Mouse (Mus musculus): ENCODE data around the gene Olfr449. TPM values are rescaled to one million over a fixed set of nuclear protein-coding genes. Genes with fewer than 3 reads are reported as not detected.
A peak's percentile ranks its signal among the peaks of the same experiment; 100 is the strongest.

Olfr449 gene
- not detected in 2 replicates for polyA plus RNA-seq (2015; fragmentation: Nextera tagmentation; extraction: Ambion mirVana)

DNA sequence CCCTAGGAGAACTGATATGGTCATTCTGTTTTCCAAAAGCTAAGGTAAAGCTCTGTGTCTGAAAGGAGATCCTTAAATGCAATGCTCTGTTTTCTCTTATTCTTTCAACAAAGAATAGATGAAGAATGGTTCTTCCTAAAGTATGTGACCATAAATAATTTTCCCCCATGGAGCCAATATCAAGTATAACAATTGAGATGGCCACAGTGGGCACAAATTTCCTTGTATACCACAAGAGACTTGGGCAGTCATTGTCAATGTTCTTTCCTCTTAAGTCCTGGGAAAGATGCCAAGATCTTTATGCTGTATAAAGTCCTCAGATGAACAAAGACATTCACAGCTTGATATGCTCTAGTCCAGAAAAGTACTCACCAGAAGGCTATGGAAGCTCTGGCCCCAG lies at the start of gene Olfr449:
TSS of gene Olfr449 (plus strand) at position 301 of the 400 bp plus-strand sequence.
- no peak within 1 kb of the TSS for H3K9ac ChIP-seq (replicated peaks)
- H3K4me1 ChIP-seq = no peaks in the 10 kb centered on the region
- H3K9me3 ChIP-seq = no peaks in the 10 kb centered on the region
- no peak within 1 kb of the TSS for H3K4me2 ChIP-seq (replicated peaks)
- H3K4me3 ChIP-seq = no peak within 1 kb of the TSS
- no peaks in the 10 kb centered on the region for H3K27me3 ChIP-seq
- no peaks in the 10 kb centered on the region for H3K36me3 ChIP-seq
- H3K27ac ChIP-seq (replicated peaks) = no peak within 1 kb of the TSS
- ATAC-seq (replicated peaks) = no peak

- H3K36me3 ChIP-seq = no peaks in the 10 kb centered on the region
- no peaks in the 10 kb centered on the region for H3K27me3 ChIP-seq
- H3K9me3 ChIP-seq = no peaks in the 10 kb centered on the region
- no peaks in the 10 kb centered on the region for H3K4me1 ChIP-seq
- H3K9ac ChIP-seq (replicated peaks) = no peak within 1 kb of the TSS
- H3K27ac ChIP-seq (replicated peaks) = no peak within 1 kb of the TSS
- no peak for ATAC-seq (replicated peaks)
- H3K4me2 ChIP-seq (replicated peaks) = no peak within 1 kb of the TSS
- H3K4me3 ChIP-seq = no peak within 1 kb of the TSS
Observed at GRCm38 (mm10) chr6:42784793-42785192, 49.4 kb upstream of the Olfr449 start, which contains the start of gene Olfr452. TSS of gene Olfr452 (plus strand) at chr6:42785093.

DNA sequence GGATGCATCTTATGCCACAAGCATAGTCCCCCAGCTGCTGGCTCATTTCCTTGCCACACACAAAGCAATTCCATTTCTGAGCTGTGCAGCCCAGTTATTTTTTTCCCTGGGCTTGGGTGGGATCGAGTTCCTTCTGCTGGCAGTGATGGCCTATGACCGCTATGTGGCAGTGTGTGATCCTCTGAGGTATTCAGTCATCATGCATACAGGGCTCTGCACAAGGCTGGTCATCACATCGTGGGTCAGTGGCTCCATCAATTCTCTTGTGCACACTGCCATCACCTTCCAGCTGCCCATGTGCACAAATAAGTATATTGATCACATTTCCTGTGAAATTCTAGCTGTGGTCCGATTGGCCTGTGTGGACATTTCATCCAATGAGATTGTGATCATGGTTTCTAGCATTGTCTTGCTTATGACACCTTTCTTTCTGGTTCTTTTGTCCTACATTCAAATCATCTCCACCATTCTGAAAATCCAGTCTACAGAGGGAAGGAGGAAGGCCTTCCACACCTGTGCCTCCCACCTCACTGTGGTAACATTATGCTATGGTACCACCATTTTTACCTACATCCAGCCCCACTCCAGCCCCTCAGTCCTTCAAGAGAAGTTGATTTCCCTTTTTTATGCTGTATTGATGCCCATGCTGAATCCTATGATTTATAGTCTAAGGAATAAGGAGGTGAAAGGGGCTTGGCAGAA lies 43.8 kb upstream of the Olfr449 start:
- Histone ChIP-seq H3K4me2 (replicated peaks) (no peak overlapping the region), H3K27ac (replicated peaks) (peak overlapping the region; percentile 68)

DNA sequence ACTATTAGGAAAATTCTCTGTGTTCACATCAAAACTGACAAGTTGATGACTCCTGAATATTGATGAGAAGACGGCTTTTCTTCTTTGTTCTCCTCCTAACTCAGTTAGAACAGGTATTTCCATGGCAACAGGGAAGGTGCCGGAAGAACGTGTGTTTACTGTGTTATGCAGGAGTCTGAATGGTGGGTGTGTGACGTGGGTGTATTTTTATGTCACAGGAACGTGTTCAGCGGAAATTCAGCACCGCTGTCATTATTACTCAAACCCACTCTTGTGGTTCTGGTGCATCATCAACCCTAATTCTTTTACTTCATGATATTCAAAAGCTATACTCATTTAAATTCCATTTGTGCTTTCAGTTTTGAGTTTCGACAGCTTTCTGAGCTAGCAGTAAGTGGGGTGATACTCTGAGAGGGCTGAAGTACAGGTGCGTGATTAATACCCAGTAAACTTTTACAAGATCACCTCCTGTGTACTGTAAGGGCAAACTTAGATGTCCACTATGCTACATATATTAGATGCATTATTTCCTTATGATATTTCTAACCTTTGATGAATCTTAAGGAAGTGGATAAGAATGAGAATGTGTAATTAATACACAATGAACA lies 43.1 kb upstream of the Olfr449 start:
- Histone ChIP-seq H3K27ac (replicated peaks) (peak overlapping the region; percentile 68; the same call in 1 of the 2 replicates), H3K9ac (replicated peaks) (no peak overlapping the region), H3K4me3 (no peak overlapping the region), H3K9me3 (no peaks in the 10 kb centered on the region), H3K27me3 (no peaks in the 10 kb centered on the region), H3K4me2 (replicated peaks) (no peak overlapping the region), H3K4me1 (no peaks in the 10 kb centered on the region), H3K36me3 (no peaks in the 10 kb centered on the region)
- peak; percentile 92 for ATAC-seq (replicated peaks)
- WGBS = 55% methylated on average over 9 of the region's 9 CpGs

More for the DNA sequence above, 43.8 kb upstream of the Olfr449 start:
- Histone ChIP-seq H3K4me1 (no peaks in the 10 kb centered on the region), H3K4me3 (no peak overlapping the region), H3K27me3 (no peaks in the 10 kb centered on the region), H3K36me3 (no peaks in the 10 kb centered on the region), H3K9ac (replicated peaks) (no peak overlapping the region), H3K9me3 (no peaks in the 10 kb centered on the region)
- ATAC-seq (replicated peaks) = 0 out of 2 replicates have a peak, but pooled peaks have one; percentile 19
- 37% methylated on average over 4 of the region's 4 CpGs for WGBS

- Histone ChIP-seq H3K27me3 (no peaks in the 10 kb centered on the region), H3K36me3 (no peaks in the 10 kb centered on the region), H3K27ac (replicated peaks) (no peak overlapping the region), H3K9me3 (no peaks in the 10 kb centered on the region), H3K4me1 (no peaks in the 10 kb centered on the region), H3K9ac (replicated peaks) (no peak overlapping the region), H3K4me3 (no peak overlapping the region), H3K4me2 (replicated peaks) (no peak overlapping the region)
- ATAC-seq (replicated peaks) = no peak
- 89% methylated on average over 3 of the region's 3 CpGs for WGBS
Observed at GRCm38 (mm10) chr6:42794982-42795381, 39.2 kb upstream of the Olfr449 start.

GRCm38 (mm10) chr6:42811639-42812038 lies 22.5 kb upstream of the Olfr449 start, which contains the start of gene Olfr450:
TSS of gene Olfr450 (plus strand) at chr6:42811939.
- 82% methylated on average over 1 of the region's 1 CpGs for WGBS
- H3K4me1 ChIP-seq = no peaks in the 10 kb centered on the region
- ATAC-seq (replicated peaks) = no peak
- H3K36me3 ChIP-seq = no peaks in the 10 kb centered on the region
- H3K9ac ChIP-seq (replicated peaks) = no peak within 1 kb of the TSS
- H3K4me2 ChIP-seq (replicated peaks) = no peak within 1 kb of the TSS
- H3K9me3 ChIP-seq = no peaks in the 10 kb centered on the region
- no peak within 1 kb of the TSS for H3K4me3 ChIP-seq
- no peak within 1 kb of the TSS for H3K27ac ChIP-seq (replicated peaks)
- no peaks in the 10 kb centered on the region for H3K27me3 ChIP-seq

GRCm38 (mm10) chr6:42860222-42860819 lies 26.1 kb downstream of the Olfr449 start:
- peak; percentile 77 for ATAC-seq (replicated peaks)
- WGBS = 14% methylated on average over 4 of the region's 4 CpGs
- H3K9me3 ChIP-seq = no peaks in the 10 kb centered on the region
- H3K27me3 ChIP-seq = no peaks in the 10 kb centered on the region
- no peaks in the 10 kb centered on the region for H3K4me1 ChIP-seq
- H3K27ac ChIP-seq (replicated peaks) = no peak overlapping the region
- no peaks in the 10 kb centered on the region for H3K36me3 ChIP-seq
- no peak overlapping the region for H3K4me3 ChIP-seq
- H3K4me2 ChIP-seq (replicated peaks) = no peak overlapping the region
- H3K9ac ChIP-seq (replicated peaks) = no peak overlapping the region

- Histone ChIP-seq H3K27me3 (no peaks in the 10 kb centered on the region), H3K27ac (replicated peaks) (no peak overlapping the region), H3K4me2 (replicated peaks) (no peak overlapping the region), H3K4me1 (no peaks in the 10 kb centered on the region), H3K4me3 (no peak overlapping the region), H3K36me3 (no peaks in the 10 kb centered on the region), H3K9me3 (no peaks in the 10 kb centered on the region), H3K9ac (replicated peaks) (no peak overlapping the region)
- WGBS = 70% methylated on average over 3 of the region's 3 CpGs
- no peak for ATAC-seq (replicated peaks)
Observed at GRCm38 (mm10) chr6:42869695-42870094, 35.5 kb downstream of the Olfr449 start.

DNA sequence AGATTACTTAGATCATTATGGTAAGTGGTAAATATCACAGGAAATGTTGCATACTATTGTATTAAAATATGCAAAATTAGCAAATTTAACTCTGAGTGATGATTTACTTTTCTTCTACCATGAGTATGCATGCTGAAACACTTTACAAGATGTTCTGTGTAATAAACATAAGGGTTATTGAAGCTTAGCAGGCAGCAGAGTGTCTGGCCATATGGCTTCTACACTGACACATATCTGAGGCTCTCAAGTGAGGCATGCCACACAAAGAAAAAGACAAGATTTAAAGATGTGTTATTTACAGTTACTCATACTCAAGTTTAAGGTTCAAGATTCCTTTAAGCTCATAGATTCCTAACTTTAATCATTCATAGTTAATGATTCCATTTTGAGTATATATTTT lies 42.1 kb downstream of the Olfr449 start:
- Histone ChIP-seq H3K27me3 (no peaks in the 10 kb centered on the region), H3K4me2 (replicated peaks) (no peak overlapping the region), H3K27ac (replicated peaks) (no peak overlapping the region), H3K9ac (replicated peaks) (no peak overlapping the region), H3K4me1 (no peaks in the 10 kb centered on the region), H3K4me3 (no peak overlapping the region), H3K9me3 (no peaks in the 10 kb centered on the region), H3K36me3 (no peaks in the 10 kb centered on the region)
- no peak for ATAC-seq (replicated peaks)

Other genes with a start within 250 kb of the Olfr449 start
- gene Tcaf3, start 236.7 kb upstream of the Olfr449 start, polyA plus RNA-seq (2015; fragmentation: Nextera tagmentation; extraction: Ambion mirVana) = not detected in 2 replicates
- 1.3 and 1.7 TPM in 2 replicates for gene Tcaf2, start 189.1 kb upstream of the Olfr449 start, polyA plus RNA-seq (2015; fragmentation: Nextera tagmentation; extraction: Ambion mirVana)
- 206 and 210 TPM in 2 replicates for gene Tcaf1, start 124.3 kb upstream of the Olfr449 start, polyA plus RNA-seq (2015; fragmentation: Nextera tagmentation; extraction: Ambion mirVana)
- gene Olfr453, start 95.0 kb upstream of the Olfr449 start, polyA plus RNA-seq (2015; fragmentation: Nextera tagmentation; extraction: Ambion mirVana) = not detected in 2 replicates
- not detected in 2 replicates for gene Olfr38, start 78.0 kb upstream of the Olfr449 start, polyA plus RNA-seq (2015; fragmentation: Nextera tagmentation; extraction: Ambion mirVana)
- gene Olfr452, start 49.3 kb upstream of the Olfr449 start, polyA plus RNA-seq (2015; fragmentation: Nextera tagmentation; extraction: Ambion mirVana) = not detected in 2 replicates
- gene Olfr450, start 22.4 kb upstream of the Olfr449 start, polyA plus RNA-seq (2015; fragmentation: Nextera tagmentation; extraction: Ambion mirVana) = not detected in 2 replicates
- not detected in 2 replicates for gene Olfr448, start 56.1 kb downstream of the Olfr449 start, polyA plus RNA-seq (2015; fragmentation: Nextera tagmentation; extraction: Ambion mirVana)
- gene Olfr447, start 74.5 kb downstream of the Olfr449 start, polyA plus RNA-seq (2015; fragmentation: Nextera tagmentation; extraction: Ambion mirVana) = not detected in 2 replicates
- gene Olfr446, start 87.0 kb downstream of the Olfr449 start, polyA plus RNA-seq (2015; fragmentation: Nextera tagmentation; extraction: Ambion mirVana) = not detected in 2 replicates
- gene Olfr444, start 114.7 kb downstream of the Olfr449 start, polyA plus RNA-seq (2015; fragmentation: Nextera tagmentation; extraction: Ambion mirVana) = not detected in 2 replicates

All from forebrain, embryonic 15.5 days (tissue).